Mouse (Mus musculus) embryonic facial prominence, embryonic 14.5 days (tissue): ENCODE measurements at regions not wholly inside any gene's neighbourhood (a gene's known extent, or its start where the extent isn't known, plus 50 kb on each side); places are given as distances from the start of the nearest gene placed in this dataset.
A peak's percentile ranks its signal among the peaks of the same experiment; 100 is the strongest.

Source experiments
- ATAC-seq: fragments of 200-750 bp; cut with Nextera tagmentation; 2 replicates; pipeline ENCODE4 v1.8.0; 2017; ENCODE audit warnings: low read depth, moderate number of reproducible peaks, moderate TSS enrichment
- DNase-seq: peaks from one replicate; pipeline ENCODE4 v3.0.0-alpha.2; 2015; ENCODE audit warnings: low spot score
- H3K27ac ChIP-seq: fragments of 300-500 bp; sonication (generic); replicated peaks from 2 replicates; pipeline ENCODE4 v1.5.1; 2014; ENCODE audit warnings: low read depth, mild to moderate bottlenecking, low read length, moderate library complexity
- H3K27me3 ChIP-seq: fragments of 300-500 bp; sonication (generic); replicated peaks from 2 replicates; pipeline ENCODE4 v1.6.1; 2014; ENCODE audit warnings: low read length; ENCODE audit not compliant: control insufficient read depth, insufficient read depth
- H3K36me3 ChIP-seq: fragments of 300-500 bp; sonication (generic); 2 replicates; pipeline ENCODE4 v1.6.1; 2014; ENCODE audit warnings: low read length, mixed read lengths; ENCODE audit not compliant: control insufficient read depth, insufficient read depth
- H3K4me1 ChIP-seq: fragments of 300-500 bp; sonication (generic); 2 replicates; pipeline ENCODE4 v1.6.1; 2014; ENCODE audit warnings: antibody characterized with exemption, low read length; ENCODE audit not compliant: control insufficient read depth, insufficient read depth
- H3K4me2 ChIP-seq: fragments of 300-500 bp; sonication (generic); 2 replicates; pipeline ENCODE4 v1.6.1; 2014; ENCODE audit warnings: low read depth, mild to moderate bottlenecking, low read length, moderate library complexity, mixed read lengths
- H3K4me3 ChIP-seq: fragments of 300-500 bp; sonication (generic); 2 replicates; pipeline ENCODE4 v1.5.1; 2014; ENCODE audit warnings: low read depth, mild to moderate bottlenecking, low read length
- H3K9ac ChIP-seq: fragments of 300-500 bp; sonication (generic); 2 replicates; pipeline ENCODE4 v1.6.1; 2014; ENCODE audit warnings: low read depth, mild to moderate bottlenecking, low read length, moderate library complexity, mixed read lengths
- H3K9me3 ChIP-seq: fragments of 300-500 bp; sonication (generic); 2 replicates; pipeline ENCODE4 v1.6.1; 2016; ENCODE audit warnings: low read length; ENCODE audit not compliant: control insufficient read depth
- WGBS: fragments of 180-500 bp; shearing (Covaris S2); extraction: QIAGEN DNeasy Blood & Tissue Kit; methylation state at CpG from one replicate; pipeline ENCODE4 v1.1.7; 2014; 5-methylcytosine and 5-hydroxymethylcytosine counted together

DNA sequence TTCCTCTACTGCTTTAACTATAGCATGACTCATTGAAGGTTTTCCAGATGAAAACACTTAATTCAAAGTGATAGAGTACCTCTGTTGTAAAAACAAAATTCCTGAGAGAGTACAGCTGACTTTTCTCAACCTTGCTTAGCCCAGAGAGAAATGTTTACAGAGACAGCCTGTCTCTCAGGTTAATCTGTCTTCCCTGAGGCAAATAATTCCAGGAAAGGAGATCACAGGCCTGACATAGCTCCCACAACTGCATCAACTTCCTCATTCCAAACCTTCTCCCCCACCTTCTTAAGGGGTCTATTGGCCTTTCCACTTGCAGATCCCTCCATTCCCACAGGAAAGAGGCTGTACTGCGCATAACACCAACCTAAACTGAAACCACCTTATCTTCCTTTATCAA, 586.1 kb upstream of the Impad1 start:
- Histone ChIP-seq H3K27ac (no peak overlapping the region), H3K4me2 (no peak overlapping the region), H3K4me3 (no peak overlapping the region), H3K27me3 (no peaks in the 10 kb centered on the region), H3K36me3 (no peaks in the 10 kb centered on the region), H3K4me1 (no peaks in the 10 kb centered on the region), H3K9me3 (no peaks in the 10 kb centered on the region), H3K9ac (no peak overlapping the region)
- DNase-seq (peak; percentile 22), ATAC-seq (no peak)
- WGBS: 56% methylated on average over 1 of the region's 1 CpGs

DNA sequence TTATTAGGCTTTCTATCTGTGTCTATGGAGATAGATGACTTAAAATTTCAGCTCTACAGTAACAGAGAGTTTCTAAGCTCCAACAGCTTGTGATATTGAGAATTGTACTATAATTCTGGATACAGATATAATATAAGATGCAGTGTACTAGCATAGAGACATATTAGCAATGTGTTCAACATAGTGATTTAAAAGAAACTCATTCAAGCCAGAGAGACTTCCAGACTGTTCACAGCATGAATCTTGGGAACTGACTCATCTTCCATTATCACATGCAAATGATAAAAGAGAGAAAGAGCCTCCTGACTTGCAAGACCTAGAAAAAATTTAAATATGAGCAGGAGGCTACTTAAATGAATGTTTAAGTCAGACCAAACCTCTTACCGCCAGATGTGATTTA, 565.1 kb upstream of the Impad1 start:
- H3K27me3 ChIP-seq: no peaks in the 10 kb centered on the region
- no peaks in the 10 kb centered on the region for H3K4me1 ChIP-seq
- H3K4me2 ChIP-seq: no peak overlapping the region
- 95% methylated on average over 1 of the region's 1 CpGs for WGBS
- DNase-seq (no peak), ATAC-seq (no peak)
- H3K9ac ChIP-seq: no peak overlapping the region
- H3K27ac ChIP-seq: no peak overlapping the region
- H3K36me3 ChIP-seq: no peaks in the 10 kb centered on the region
- H3K9me3 ChIP-seq: no peaks in the 10 kb centered on the region
- no peak overlapping the region for H3K4me3 ChIP-seq

DNA sequence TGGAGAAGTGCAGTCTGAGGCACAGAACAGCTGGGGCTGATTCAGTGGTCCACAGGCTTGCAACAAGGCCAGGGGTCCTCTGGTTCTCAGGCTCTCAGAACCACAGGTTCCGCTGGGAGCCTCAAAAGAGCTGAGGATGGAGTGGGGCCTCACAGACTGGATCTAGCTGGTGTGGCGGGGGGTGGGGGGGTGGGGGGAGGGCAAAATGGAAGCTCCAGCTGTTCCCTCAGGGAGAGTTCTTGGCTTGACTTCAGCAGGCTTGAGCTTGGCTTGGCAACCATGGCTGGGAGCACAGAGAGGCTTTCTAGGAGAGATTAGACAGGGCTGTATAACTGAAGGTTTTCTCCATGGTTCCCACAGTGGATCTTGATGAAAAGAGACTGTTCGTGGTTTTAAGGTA, 553.1 kb upstream of the Impad1 start:
- H3K9ac ChIP-seq: no peak overlapping the region
- no peaks in the 10 kb centered on the region for H3K36me3 ChIP-seq
- no peaks in the 10 kb centered on the region for H3K4me1 ChIP-seq
- H3K9me3 ChIP-seq: no peaks in the 10 kb centered on the region
- H3K27me3 ChIP-seq: no peaks in the 10 kb centered on the region
- H3K27ac ChIP-seq: no peak overlapping the region
- 74% methylated on average over 3 of the region's 3 CpGs for WGBS
- no peak overlapping the region for H3K4me3 ChIP-seq
- H3K4me2 ChIP-seq: no peak overlapping the region
- peak; percentile 42 for DNase-seq
- peak; percentile 57 for ATAC-seq

DNA sequence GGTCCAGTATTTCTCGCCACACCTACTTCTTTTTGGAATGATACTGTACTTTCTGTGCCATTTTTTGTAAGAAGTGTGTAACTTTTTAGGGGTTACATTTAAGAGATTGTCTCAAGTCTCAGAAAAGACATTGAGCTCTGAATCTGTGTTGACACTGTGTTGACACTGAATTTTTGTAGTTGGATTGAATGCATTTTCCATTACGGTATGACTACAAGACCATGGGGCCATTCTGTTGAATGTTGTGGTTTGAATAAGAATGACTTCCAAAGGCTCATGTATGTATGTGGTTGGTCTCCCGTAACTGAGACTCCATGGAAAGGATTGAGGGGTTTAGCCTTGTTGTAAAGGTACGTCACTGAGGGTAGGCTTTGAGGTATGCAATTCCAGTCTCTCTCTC, 551.6 kb upstream of the Impad1 start:
- Histone ChIP-seq H3K4me3 (no peak overlapping the region), H3K36me3 (no peaks in the 10 kb centered on the region), H3K9ac (no peak overlapping the region), H3K4me1 (no peaks in the 10 kb centered on the region), H3K9me3 (no peaks in the 10 kb centered on the region), H3K27me3 (no peaks in the 10 kb centered on the region), H3K27ac (no peak overlapping the region), H3K4me2 (no peak overlapping the region)
- ATAC-seq (no peak; the same call in 1 of the 2 replicates), DNase-seq (peak; percentile 53)
- WGBS: 78% methylated on average over 4 of the region's 4 CpGs

DNA sequence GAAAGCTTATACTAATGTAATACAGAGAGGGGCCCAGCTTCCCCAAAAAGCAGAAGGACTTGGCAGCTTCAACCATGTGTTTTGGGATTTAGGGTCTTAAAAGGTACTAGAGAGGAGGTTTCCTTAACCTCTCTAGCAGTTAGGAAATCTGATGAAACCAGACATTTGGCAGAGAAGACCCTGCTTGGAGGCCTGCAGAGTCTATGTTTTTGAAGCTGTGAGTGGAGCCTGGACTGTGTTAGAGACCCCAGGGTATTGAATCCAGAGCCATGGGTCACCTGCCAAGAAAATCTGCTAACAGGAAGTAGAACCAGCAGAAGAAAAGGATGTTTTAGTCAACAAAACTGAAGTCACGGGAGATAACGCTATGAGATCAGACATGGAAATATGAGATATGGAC, 551.2 kb upstream of the Impad1 start:
- Histone ChIP-seq H3K36me3 (no peaks in the 10 kb centered on the region), H3K9me3 (no peaks in the 10 kb centered on the region), H3K4me3 (no peak overlapping the region), H3K27me3 (no peaks in the 10 kb centered on the region), H3K9ac (no peak overlapping the region), H3K27ac (no peak overlapping the region), H3K4me1 (no peaks in the 10 kb centered on the region), H3K4me2 (no peak overlapping the region)
- peak; percentile 90 for DNase-seq
- WGBS: 63% methylated on average over 2 of the region's 2 CpGs
- peak; percentile 90 for ATAC-seq

DNA sequence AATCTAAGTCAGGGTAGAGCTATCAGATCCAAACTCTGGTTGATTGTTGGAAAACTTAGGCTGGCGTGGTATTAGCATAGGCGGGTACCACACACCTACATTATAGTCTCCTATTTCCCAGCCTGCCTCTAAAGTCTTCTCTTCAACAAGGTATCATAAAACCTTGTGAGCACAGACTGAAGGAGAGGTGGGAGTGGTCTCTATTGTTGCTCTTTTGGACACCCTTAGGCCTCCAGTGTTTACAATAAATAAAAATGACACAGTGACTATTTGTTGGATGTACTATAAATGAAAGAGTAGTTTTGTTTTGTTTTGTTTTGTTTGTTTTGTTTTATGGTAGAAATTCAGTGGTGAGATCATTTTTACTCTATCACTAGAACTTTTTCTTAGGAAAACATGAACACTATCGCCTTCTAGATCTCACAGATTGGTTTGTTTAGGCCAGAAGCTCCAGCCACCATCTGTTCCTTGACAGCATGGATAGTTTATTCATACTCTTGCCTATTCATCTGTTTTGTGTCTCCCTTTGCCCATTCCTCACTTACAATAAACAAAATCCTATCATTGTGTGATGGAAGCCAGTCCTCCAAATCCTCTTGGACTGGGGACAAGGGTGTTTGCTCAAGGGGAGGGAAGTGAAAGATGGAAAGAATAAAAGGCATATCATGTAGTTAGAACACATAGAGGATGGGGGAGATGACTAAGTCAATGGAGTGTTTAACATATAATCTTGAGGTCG, 544.2 kb upstream of the Impad1 start:
- Histone ChIP-seq H3K36me3 (no peaks in the 10 kb centered on the region), H3K4me3 (no peak overlapping the region), H3K4me2 (no peak overlapping the region), H3K27ac (no peak overlapping the region), H3K9me3 (no peaks in the 10 kb centered on the region), H3K27me3 (no peaks in the 10 kb centered on the region), H3K9ac (no peak overlapping the region), H3K4me1 (no peaks in the 10 kb centered on the region)
- ATAC-seq (no peak), DNase-seq (peak; percentile 17)
- WGBS: 83% methylated on average over 4 of the region's 4 CpGs

DNA sequence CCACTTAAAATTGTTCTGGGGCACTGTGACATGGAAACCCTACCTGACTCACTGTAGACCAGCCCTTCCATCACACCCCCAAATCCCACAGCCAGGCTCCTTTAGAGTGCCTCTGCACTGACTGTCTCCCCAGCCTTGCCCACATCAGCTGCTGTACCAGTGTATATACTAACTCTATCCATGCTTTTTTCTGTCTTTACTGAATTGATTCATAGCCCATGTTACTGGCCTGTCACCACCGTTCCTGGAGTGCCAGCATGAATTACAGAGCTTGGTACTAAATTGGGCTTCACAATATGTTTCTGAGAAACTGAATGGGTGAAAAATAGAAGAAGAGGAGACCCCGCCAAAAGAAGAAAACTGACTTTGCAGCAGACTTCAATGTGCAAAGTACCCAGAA, 541.9 kb upstream of the Impad1 start:
- 91% methylated on average over 2 of the region's 2 CpGs for WGBS
- DNase-seq: no peak

DNA sequence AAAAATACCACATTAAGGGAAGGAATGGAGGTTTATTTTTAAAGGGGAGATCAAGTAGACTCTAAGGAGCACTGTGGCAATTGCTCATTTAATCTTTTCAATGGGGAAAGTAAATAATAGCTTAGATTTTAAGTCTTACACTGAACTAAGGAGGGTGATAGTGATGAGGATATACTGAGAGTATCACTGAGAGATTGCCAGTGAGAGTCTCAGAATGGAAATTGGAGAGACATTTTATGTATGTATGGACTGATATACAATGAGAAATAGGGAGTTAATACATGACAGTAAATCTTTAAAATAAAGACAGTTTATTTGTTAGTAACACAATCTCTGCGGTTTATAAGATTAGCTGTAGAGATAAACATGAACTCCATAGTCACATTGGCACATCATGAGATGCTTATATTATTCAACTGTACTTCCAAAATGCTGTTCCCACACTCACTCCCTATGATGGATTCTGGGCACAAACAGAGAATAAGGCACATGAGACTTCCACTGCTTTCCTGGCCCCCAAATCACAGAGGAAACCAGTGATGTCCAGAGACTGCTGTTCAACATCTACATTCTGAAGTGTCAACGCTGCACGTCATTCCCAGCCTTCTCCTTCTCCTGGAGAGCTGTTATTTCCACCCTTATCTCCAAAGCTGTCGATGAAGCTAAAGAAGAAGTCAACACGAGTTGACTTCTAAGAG, 535.5 kb upstream of the Impad1 start:
- Histone ChIP-seq H3K4me3 (no peak overlapping the region), H3K27me3 (no peaks in the 10 kb centered on the region), H3K9me3 (no peaks in the 10 kb centered on the region), H3K4me1 (no peaks in the 10 kb centered on the region), H3K4me2 (no peak overlapping the region), H3K27ac (no peak overlapping the region), H3K36me3 (no peaks in the 10 kb centered on the region), H3K9ac (no peak overlapping the region)
- ATAC-seq: no peak
- WGBS: 73% methylated on average over 5 of the region's 5 CpGs
- peak; percentile 2 for DNase-seq

More for the DNA sequence above, 541.9 kb upstream of the Impad1 start:
- Histone ChIP-seq H3K27ac (no peak overlapping the region), H3K36me3 (no peaks in the 10 kb centered on the region), H3K9me3 (no peaks in the 10 kb centered on the region), H3K4me2 (no peak overlapping the region), H3K4me3 (no peak overlapping the region), H3K4me1 (no peaks in the 10 kb centered on the region), H3K27me3 (no peaks in the 10 kb centered on the region), H3K9ac (no peak overlapping the region)
- ATAC-seq: no peak

DNA sequence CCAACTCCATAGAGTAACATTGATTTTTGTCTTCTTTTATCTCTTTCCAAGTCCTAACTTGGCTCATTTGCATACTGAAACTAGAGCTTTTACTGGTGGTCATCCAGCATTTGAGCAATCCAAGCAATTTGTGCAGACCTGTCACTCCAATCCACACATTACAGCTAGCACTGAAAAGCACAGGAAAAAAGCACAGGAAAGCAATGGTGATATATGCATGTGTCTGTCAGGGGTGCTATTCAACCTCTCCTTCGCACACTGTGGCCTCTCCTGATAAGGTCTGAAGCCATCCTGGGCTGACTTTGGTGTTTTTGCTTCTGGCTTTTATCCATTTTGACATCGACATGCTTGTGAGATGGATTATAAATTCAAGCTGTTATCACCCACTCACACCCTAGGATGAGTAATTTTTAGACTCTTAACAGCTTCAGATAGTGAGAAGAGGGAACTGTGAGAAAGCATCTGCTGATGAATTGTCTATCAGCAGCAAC, 534.1 kb upstream of the Impad1 start:
- Histone ChIP-seq H3K4me1 (no peaks in the 10 kb centered on the region), H3K9ac (no peak overlapping the region), H3K36me3 (no peaks in the 10 kb centered on the region), H3K4me2 (no peak overlapping the region), H3K4me3 (no peak overlapping the region), H3K9me3 (no peaks in the 10 kb centered on the region), H3K27ac (no peak overlapping the region), H3K27me3 (no peaks in the 10 kb centered on the region)
- WGBS: 68% methylated on average over 2 of the region's 2 CpGs
- ATAC-seq (no peak), DNase-seq (peak; percentile 55)
